Mouse (Mus musculus): Measurements from ENCODE around the gene Ebp. TPM values are rescaled to one million over a fixed set of nuclear protein-coding genes. Genes with fewer than 3 reads are reported as not detected.
A peak's percentile ranks its signal among the peaks of the same experiment; 100 is the strongest.

Gene Ebp
- polyA plus RNA-seq (2016; fragmentation: Nextera tagmentation; extraction: Ambion mirVana) = 35.1 TPM in 2 replicates

DNA sequence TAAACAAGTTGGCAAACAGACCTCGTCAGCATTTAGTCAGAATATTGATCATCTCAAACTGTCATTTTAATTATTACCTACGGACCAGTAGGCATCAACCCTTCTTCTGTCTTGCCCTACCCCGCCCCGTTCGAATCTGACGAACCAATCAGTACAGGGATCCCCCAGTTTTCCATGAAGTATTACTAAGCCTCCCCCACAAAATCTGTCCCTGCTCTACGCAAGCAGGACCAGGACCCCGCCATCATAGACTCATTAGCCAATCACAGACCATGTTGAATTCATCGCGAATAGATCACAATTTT lies at the start of gene Ebp:
TSS of gene Ebp (minus strand) at position 94 of the 305 bp plus-strand sequence.
- H3K4me1 ChIP-seq = peaks cover 6% of the 10 kb centered on the region; the same call in 1 of the 2 replicates
- H3K9me3 ChIP-seq (replicated peaks) = 0 out of 2 replicates have a peak, but pooled peaks cover 8% of the 10 kb centered on the region
- peak within 1 kb of the TSS; percentile 88 for H3K27ac ChIP-seq (replicated peaks)
- no peak for DNase-seq (ENCODE audit: low spot score)
- H3K4me3 ChIP-seq = peak within 1 kb of the TSS; percentile 62
- 18% methylated on average over 10 of the region's 10 CpGs for WGBS
- no peaks in the 10 kb centered on the region for H3K27me3 ChIP-seq (ENCODE audit: low read depth, poor library complexity, severe bottlenecking)
- H3K36me3 ChIP-seq = no peaks in the 10 kb centered on the region

DNA sequence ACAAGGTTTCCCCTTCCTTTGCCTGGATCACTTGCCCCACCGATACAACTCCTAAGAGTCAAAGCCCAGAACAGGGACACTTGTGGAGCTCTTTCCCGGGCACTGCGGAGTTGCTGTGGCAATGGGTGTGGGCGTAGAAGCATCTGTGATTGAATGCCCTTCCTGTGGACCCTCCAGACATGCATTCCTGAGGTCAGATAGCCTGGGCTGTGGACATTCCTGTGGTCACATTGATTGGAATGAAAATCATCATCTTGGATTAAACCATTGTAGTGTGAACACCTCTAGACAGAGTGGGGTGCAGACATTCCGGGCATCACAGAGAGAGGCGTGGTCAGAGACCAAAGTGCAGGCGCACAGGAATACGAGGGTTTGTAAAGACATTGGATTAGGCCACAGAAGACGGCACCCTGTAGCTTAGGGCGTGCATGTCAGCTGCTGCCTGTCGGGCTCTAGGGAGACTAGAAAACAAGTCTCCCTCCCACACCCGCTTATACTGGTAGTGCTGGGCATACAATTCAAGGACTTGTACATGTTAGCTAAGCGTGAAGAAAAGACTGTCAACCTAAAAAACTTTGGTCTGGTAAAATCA lies 45.6 kb upstream of the Ebp start:
- H3K27ac ChIP-seq (replicated peaks) = no peak overlapping the region
- no peak for DNase-seq (ENCODE audit: low spot score)
- peaks cover 7% of the 10 kb centered on the region; the same call in 1 of the 2 replicates for H3K36me3 ChIP-seq
- no peaks in the 10 kb centered on the region for H3K4me1 ChIP-seq
- 76% methylated on average over 13 of the region's 13 CpGs for WGBS
- H3K4me3 ChIP-seq = no peak overlapping the region
- no peaks in the 10 kb centered on the region for H3K27me3 ChIP-seq (ENCODE audit: low read depth, poor library complexity, severe bottlenecking)
- no peaks in the 10 kb centered on the region for H3K9me3 ChIP-seq (replicated peaks)

DNA sequence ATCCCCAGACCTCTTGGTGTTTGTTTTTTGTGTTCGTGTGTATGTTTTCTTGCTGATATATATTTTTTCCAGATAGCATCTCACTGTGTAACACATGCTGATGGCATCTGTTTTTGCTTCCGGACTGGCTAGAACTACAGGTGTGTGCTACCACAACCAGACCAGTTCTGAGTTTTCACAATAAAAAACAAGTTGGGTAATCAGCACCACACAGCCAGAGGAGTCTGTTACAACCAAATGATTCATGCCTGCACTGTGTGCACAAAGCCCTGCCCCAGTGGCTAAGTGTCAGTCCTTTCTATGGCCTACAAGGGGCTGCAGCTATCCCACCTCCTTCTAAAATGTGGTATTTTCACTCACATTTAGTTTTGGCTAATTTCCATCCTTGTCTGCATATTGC lies 43.4 kb upstream of the Ebp start:
- Histone ChIP-seq H3K9me3 (replicated peaks) (no peaks in the 10 kb centered on the region; the same call in 1 of the 2 replicates), H3K27me3 (ENCODE audit: low read depth, poor library complexity, severe bottlenecking) (no peaks in the 10 kb centered on the region), H3K4me1 (no peaks in the 10 kb centered on the region), H3K4me3 (no peak overlapping the region), H3K36me3 (peaks cover 4% of the 10 kb centered on the region; the same call in 1 of the 2 replicates), H3K27ac (replicated peaks) (no peak overlapping the region)
- no peak for DNase-seq (ENCODE audit: low spot score)
- WGBS = 96% methylated on average over 2 of the region's 2 CpGs

DNA sequence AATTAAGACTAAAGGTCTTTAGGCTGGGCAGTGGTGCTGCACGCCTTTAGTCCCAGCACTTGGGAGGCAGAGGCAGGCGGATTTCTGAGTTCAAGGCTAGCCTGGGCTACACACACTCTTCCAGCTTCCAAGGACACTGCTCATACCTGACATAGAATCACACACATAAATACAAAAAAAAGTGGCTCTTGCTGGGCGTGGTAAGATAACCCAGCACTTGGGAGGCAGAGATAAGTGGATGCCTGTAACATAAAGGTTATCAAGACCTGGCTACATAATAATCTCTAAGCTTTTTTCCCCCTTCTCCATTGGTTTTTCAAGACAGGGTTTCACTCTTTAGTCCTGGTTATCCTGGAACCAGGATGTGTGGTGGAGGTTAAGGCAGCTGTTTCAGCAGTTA lies 40.3 kb upstream of the Ebp start:
- DNase-seq (ENCODE audit: low spot score) = no peak
- no peaks in the 10 kb centered on the region for H3K36me3 ChIP-seq
- no peaks in the 10 kb centered on the region; the same call in 1 of the 2 replicates for H3K9me3 ChIP-seq (replicated peaks)
- 76% methylated on average over 3 of the region's 3 CpGs for WGBS
- no peak overlapping the region for H3K4me3 ChIP-seq
- H3K4me1 ChIP-seq = no peaks in the 10 kb centered on the region
- H3K27me3 ChIP-seq (ENCODE audit: low read depth, poor library complexity, severe bottlenecking) = no peaks in the 10 kb centered on the region
- H3K27ac ChIP-seq (replicated peaks) = no peak overlapping the region

DNA sequence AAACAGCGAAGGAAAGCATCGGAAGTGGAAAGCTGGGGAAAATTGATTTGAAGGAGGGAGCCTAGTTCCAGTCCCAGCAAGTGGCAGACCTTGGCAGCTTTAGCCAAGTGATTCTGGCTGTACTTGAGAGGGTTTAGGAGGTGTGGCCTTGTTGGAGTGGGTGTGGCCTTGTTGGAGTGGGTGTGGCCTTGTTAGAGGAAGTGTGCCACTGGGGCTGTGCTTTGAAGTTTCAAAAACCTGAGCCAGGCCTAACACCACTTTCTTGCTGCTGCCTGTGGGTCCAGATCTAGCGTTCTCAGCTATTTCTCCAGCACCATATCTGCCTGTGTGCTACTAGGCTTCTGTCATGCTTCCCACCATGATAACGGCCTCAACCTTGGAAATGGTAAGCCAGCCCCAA lies 37.0 kb upstream of the Ebp start:
- H3K4me1 ChIP-seq = no peaks in the 10 kb centered on the region
- H3K9me3 ChIP-seq (replicated peaks) = no peaks in the 10 kb centered on the region; the same call in 1 of the 2 replicates
- H3K27me3 ChIP-seq (ENCODE audit: low read depth, poor library complexity, severe bottlenecking) = no peaks in the 10 kb centered on the region
- H3K27ac ChIP-seq (replicated peaks) = no peak overlapping the region
- H3K4me3 ChIP-seq = no peak overlapping the region
- 82% methylated on average over 4 of the region's 4 CpGs for WGBS
- H3K36me3 ChIP-seq = no peaks in the 10 kb centered on the region
- DNase-seq (ENCODE audit: low spot score) = no peak

DNA sequence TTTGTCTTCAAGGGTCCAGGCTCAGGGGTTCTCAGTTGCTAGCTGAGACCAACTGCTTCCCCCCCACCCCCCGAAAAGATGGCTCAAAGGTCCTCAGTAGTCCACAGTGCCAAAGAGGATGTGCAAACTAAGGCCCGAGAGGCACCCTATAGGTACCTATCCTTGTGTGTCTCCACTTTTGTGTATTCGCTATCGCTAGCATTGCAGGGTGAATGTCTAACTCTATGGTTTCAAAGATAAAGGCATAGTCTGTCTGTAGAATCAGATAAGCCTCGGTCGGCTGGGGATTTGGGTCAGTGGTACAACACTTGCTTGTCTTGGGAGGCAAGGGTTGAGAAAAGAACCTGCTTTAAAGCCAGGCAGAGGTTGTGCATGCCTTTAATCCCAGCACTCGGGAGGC lies 30.2 kb upstream of the Ebp start:
- Histone ChIP-seq H3K36me3 (no peaks in the 10 kb centered on the region), H3K4me3 (no peak overlapping the region), H3K4me1 (no peaks in the 10 kb centered on the region), H3K9me3 (replicated peaks) (peaks cover 5% of the 10 kb centered on the region; the same call in 1 of the 2 replicates), H3K27me3 (ENCODE audit: low read depth, poor library complexity, severe bottlenecking) (peaks cover 10% of the 10 kb centered on the region), H3K27ac (replicated peaks) (no peak overlapping the region)
- DNase-seq (ENCODE audit: low spot score) = no peak
- 89% methylated on average over 7 of the region's 7 CpGs for WGBS

DNA sequence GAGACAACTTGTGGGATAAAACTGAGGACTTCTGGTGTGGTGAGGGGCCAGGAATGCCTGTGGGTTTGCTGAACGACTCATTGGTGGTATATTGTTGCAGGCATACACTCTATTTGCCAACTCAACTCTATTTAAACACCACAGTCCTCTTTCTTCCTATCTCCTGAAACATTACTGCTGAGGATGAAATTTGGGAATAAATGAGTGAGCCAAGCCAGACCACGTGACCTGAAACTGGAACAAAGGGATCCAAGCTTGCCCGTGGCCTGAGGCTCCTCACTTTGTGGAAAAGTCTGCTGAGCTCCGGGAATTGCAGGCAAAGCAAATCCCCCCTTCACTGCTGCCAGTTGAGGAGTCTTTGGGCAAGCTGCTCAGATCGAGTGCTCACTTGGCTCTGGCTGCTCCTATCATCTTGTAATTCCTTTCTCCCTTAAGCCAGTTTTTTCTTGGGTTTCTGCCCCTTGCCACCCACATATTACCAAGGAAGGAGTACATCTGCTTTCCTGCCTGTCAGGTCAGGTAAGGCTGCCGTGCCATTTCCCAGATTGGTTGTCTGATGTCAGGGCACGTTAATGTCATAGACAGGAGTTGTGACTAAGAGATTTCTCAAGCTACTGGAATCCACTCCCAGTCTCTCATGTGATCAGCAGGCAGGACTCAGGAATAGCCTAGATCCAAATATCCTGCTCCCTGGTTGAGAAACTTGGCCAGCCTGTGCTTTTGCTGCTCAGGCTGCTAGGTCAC lies 29.5 kb upstream of the Ebp start:
- peaks cover 5% of the 10 kb centered on the region; the same call in 1 of the 2 replicates for H3K9me3 ChIP-seq (replicated peaks)
- DNase-seq (ENCODE audit: low spot score) = no peak
- no peak overlapping the region for H3K4me3 ChIP-seq
- no peak overlapping the region for H3K27ac ChIP-seq (replicated peaks)
- no peaks in the 10 kb centered on the region for H3K36me3 ChIP-seq
- WGBS = 62% methylated on average over 7 of the region's 7 CpGs
- H3K4me1 ChIP-seq = no peaks in the 10 kb centered on the region
- H3K27me3 ChIP-seq (ENCODE audit: low read depth, poor library complexity, severe bottlenecking) = peaks cover 11% of the 10 kb centered on the region

DNA sequence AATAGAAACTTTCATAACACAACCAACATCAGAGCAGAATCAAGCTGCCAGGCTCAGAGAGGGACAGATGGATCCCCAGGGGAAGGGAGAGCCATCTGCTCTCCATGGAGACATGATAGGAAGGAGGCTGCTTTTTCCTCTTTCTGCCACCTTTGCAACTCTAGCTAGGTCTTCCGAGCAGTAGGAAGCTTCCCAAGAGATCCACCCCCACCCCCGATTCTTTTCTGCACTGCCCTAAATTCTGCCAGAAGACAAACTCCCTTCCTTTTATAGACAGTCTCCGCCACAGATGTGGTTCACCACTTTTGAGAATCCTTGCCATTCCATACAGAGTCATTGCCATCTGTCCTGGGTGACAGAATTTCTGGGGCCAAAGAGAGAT lies 29.0 kb upstream of the Ebp start:
- WGBS = 78% methylated on average over 3 of the region's 3 CpGs
- no peak for DNase-seq (ENCODE audit: low spot score)

DNA sequence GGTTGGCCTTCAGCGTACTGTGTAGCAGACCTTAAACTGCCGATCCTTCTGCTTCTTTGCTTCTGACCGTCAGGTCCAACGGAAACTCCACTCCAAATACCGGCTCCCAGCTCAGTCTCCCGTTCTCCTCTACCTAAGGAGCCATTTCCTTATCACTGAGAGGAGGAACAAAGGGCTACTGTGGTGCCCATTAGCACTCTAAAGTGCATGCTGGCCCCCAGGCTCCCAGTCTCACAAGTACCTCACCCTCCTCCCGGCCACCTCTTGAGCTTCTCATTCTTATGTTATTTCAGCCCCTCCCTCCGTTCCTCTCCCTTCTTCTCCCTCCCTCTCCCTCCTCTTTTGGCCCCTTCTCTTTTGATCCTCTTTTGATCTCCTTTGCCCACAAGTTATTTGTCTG lies 26.3 kb upstream of the Ebp start:
- no peak for DNase-seq (ENCODE audit: low spot score)
- Histone ChIP-seq H3K27ac (replicated peaks) (no peak overlapping the region), H3K36me3 (no peaks in the 10 kb centered on the region), H3K9me3 (replicated peaks) (0 out of 2 replicates have a peak, but pooled peaks cover 5% of the 10 kb centered on the region), H3K4me3 (no peak overlapping the region), H3K4me1 (no peaks in the 10 kb centered on the region), H3K27me3 (ENCODE audit: low read depth, poor library complexity, severe bottlenecking) (peaks cover 11% of the 10 kb centered on the region)
- 30% methylated on average over 8 of the region's 8 CpGs for WGBS

More for the DNA sequence above, 29.0 kb upstream of the Ebp start:
- no peaks in the 10 kb centered on the region for H3K4me1 ChIP-seq
- no peaks in the 10 kb centered on the region for H3K36me3 ChIP-seq
- peaks cover 11% of the 10 kb centered on the region for H3K27me3 ChIP-seq (ENCODE audit: low read depth, poor library complexity, severe bottlenecking)
- H3K27ac ChIP-seq (replicated peaks) = no peak overlapping the region
- H3K9me3 ChIP-seq (replicated peaks) = peaks cover 5% of the 10 kb centered on the region; the same call in 1 of the 2 replicates
- no peak overlapping the region for H3K4me3 ChIP-seq

DNA sequence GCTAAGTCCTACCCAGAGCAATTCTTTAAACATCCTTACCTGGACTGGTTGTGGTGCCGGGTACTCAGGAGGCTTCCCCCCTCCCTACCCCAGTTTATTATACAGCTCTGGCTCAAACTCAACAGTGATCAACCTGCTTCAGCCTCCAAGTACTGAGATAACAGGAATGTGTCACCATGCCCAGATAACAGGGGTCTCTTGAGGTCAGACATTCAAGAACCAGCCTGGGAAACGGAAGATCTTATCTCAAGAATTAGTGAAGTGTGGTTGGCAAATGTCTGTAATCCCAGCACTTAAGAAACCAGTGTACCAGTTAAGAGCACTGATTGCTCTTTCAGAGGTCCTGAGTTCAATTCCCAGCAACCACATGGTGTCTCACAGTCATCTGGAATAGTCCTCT lies 24.8 kb upstream of the Ebp start:
- WGBS = 54% methylated on average over 2 of the region's 2 CpGs
- Histone ChIP-seq H3K4me3 (no peak overlapping the region), H3K9me3 (replicated peaks) (0 out of 2 replicates have a peak, but pooled peaks cover 5% of the 10 kb centered on the region), H3K4me1 (no peaks in the 10 kb centered on the region), H3K36me3 (no peaks in the 10 kb centered on the region), H3K27ac (replicated peaks) (no peak overlapping the region), H3K27me3 (ENCODE audit: low read depth, poor library complexity, severe bottlenecking) (peaks cover 11% of the 10 kb centered on the region)
- DNase-seq (ENCODE audit: low spot score) = no peak

DNA sequence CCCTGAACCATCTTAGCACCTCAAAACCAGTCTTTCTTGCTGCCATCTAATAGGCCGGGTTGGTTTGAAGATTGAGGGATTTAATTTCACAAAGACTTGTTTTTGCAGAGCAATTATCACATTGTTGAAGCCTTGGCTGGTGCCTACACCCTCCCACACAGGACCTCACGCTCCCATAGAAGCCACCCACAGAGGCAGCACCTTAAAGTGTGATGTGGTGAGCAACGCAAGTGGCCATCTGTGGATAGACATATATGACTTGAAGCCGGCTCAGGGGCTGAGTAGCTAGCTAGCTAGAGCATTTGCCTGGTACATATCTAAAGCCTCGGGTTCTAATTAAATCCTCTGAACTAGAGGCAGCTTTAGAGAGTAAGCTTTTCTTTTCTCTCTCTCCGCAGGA lies 24.1 kb upstream of the Ebp start:
- H3K27ac ChIP-seq (replicated peaks) = no peak overlapping the region
- H3K9me3 ChIP-seq (replicated peaks) = 0 out of 2 replicates have a peak, but pooled peaks cover 5% of the 10 kb centered on the region
- no peak overlapping the region for H3K4me3 ChIP-seq
- 36% methylated on average over 6 of the region's 6 CpGs for WGBS
- no peak for DNase-seq (ENCODE audit: low spot score)
- H3K27me3 ChIP-seq (ENCODE audit: low read depth, poor library complexity, severe bottlenecking) = peaks cover 11% of the 10 kb centered on the region
- H3K4me1 ChIP-seq = no peaks in the 10 kb centered on the region
- H3K36me3 ChIP-seq = no peaks in the 10 kb centered on the region

DNA sequence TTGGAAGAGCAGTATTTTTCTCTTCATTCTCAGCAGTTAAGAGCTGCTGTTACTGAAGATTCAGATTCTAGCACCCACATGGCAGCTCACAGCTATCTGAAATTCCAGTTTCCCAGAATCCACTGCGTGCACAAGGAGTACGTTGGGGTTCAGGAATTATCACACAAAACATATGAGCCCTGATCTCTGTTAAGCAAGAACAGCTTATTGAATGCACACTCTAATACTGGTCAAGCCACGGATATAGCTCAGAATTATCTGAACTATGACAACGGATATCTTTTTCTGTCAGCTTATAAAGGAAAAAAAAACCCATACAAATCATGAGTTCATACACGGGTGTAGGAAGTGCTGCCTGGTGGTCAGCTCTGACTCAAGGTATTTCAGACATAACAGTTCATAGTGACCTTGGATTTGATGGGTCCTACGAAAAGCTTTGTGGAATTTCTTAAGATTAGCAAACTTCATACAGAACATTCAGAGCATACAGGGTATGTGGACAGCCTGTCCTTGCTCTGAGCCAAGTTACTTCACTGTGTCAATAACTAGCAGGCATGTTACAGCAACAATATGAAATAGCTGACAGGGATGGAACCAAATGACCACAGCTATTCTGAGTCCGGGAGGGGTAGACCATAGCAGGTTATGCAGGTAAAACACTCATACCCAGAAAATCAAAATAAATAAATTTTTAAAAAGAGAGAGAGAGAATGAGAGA lies 18.3 kb upstream of the Ebp start:
- Histone ChIP-seq H3K9me3 (replicated peaks) (no peaks in the 10 kb centered on the region; the same call in 1 of the 2 replicates), H3K4me1 (no peaks in the 10 kb centered on the region), H3K27me3 (ENCODE audit: low read depth, poor library complexity, severe bottlenecking) (no peaks in the 10 kb centered on the region), H3K36me3 (no peaks in the 10 kb centered on the region), H3K27ac (replicated peaks) (no peak overlapping the region), H3K4me3 (no peak overlapping the region)
- DNase-seq (ENCODE audit: low spot score) = no peak
- WGBS = 77% methylated on average over 7 of the region's 7 CpGs

DNA sequence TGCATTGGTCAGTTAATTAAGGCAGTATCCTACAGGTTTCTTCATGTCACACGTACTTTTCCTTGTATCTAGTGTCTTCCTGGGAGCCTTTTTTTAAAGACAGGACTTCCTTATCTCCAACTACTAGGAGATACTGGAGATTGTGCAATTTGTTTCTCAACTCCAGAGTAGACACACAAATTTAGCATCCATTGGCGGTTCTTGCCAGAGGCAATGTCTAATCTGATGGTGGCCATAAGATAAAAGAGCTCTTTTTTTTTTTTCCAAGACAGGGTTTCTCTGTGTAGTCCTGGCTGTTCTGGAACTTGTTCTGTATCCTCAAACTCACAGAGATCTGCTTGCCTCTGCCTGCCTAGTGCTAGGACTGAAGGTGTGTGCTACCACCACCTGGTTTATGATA lies 16.4 kb upstream of the Ebp start:
- Histone ChIP-seq H3K27me3 (ENCODE audit: low read depth, poor library complexity, severe bottlenecking) (no peaks in the 10 kb centered on the region), H3K4me1 (peaks cover 5% of the 10 kb centered on the region), H3K27ac (replicated peaks) (no peak overlapping the region), H3K9me3 (replicated peaks) (peaks cover 5% of the 10 kb centered on the region), H3K4me3 (no peak overlapping the region), H3K36me3 (no peaks in the 10 kb centered on the region)
- 71% methylated on average over 2 of the region's 2 CpGs for WGBS
- no peak for DNase-seq (ENCODE audit: low spot score)

All from midbrain, embryonic 10.5 days (tissue).